Mouse (Mus musculus): ENCODE data around the gene Zfp687.
"Not testable (repeated sequence)": the region's sequence is repeated elsewhere in the genome, so short reads cannot be mapped to it uniquely, and the experiment has no call there.

Gene Zfp687

GRCm38 (mm10) chr3:95015337-95015872, at the start of gene Zfp687:
Gene Zfp687 (minus strand): TSS chr3:95015448.
- DNase-seq (ENCODE audit: low read depth) = peak; percentile 99

GRCm38 (mm10) chr3:95063741-95064140, 48.5 kb upstream of the Zfp687 start:
- peak; percentile 45 for DNase-seq (ENCODE audit: low read depth)

GRCm38 (mm10) chr3:95058078-95058477, 42.8 kb upstream of the Zfp687 start:
- peak; percentile 30 for DNase-seq (ENCODE audit: low read depth)

- peak; percentile 30 for DNase-seq (ENCODE audit: low read depth)
These were observed 41.0 kb upstream of the Zfp687 start for GRCm38 (mm10) chr3:95056275-95056674.

GRCm38 (mm10) chr3:95054481-95055260, 39.4 kb upstream of the Zfp687 start:
- peak; percentile 87 for DNase-seq (ENCODE audit: low read depth)

GRCm38 (mm10) chr3:95053701-95054100, 38.5 kb upstream of the Zfp687 start:
- peak; percentile 78 for DNase-seq (ENCODE audit: low read depth)

- DNase-seq (ENCODE audit: low read depth) = peak; percentile 82
These were observed 37.7 kb upstream of the Zfp687 start for GRCm38 (mm10) chr3:95052959-95053358.

GRCm38 (mm10) chr3:95047914-95048313, 32.7 kb upstream of the Zfp687 start:
- no peak for DNase-seq (ENCODE audit: low read depth)

GRCm38 (mm10) chr3:95046462-95047057, 31.3 kb upstream of the Zfp687 start:
- DNase-seq (ENCODE audit: low read depth) = no peak

- no peak for DNase-seq (ENCODE audit: low read depth)
These were observed 28.0 kb upstream of the Zfp687 start for GRCm38 (mm10) chr3:95043251-95043650.

- DNase-seq (ENCODE audit: low read depth) = no peak
These were observed 27.6 kb upstream of the Zfp687 start for GRCm38 (mm10) chr3:95042838-95043229.

GRCm38 (mm10) chr3:95042166-95042837, 27.1 kb upstream of the Zfp687 start, which contains the start of gene Psmd4:
Gene Psmd4 (minus strand): TSS chr3:95042614.
- peak; percentile 98 for DNase-seq (ENCODE audit: low read depth)

GRCm38 (mm10) chr3:95041625-95042024, 26.4 kb upstream of the Zfp687 start:
- DNase-seq (ENCODE audit: low read depth) = no peak

GRCm38 (mm10) chr3:95029953-95030352, 14.7 kb upstream of the Zfp687 start:
- peak; percentile 29 for DNase-seq (ENCODE audit: low read depth)

GRCm38 (mm10) chr3:95029291-95029827, 14.1 kb upstream of the Zfp687 start:
- not testable (repeated sequence) for DNase-seq (ENCODE audit: low read depth)

- no peak for DNase-seq (ENCODE audit: low read depth)
These were observed 13.4 kb upstream of the Zfp687 start for GRCm38 (mm10) chr3:95028603-95029002.

GRCm38 (mm10) chr3:95027701-95028100, 12.5 kb upstream of the Zfp687 start:
- DNase-seq (ENCODE audit: low read depth) = no peak

- DNase-seq (ENCODE audit: low read depth) = no peak
These were observed 11.9 kb upstream of the Zfp687 start for GRCm38 (mm10) chr3:95027057-95027645.

- DNase-seq (ENCODE audit: low read depth) = no peak
These were observed 10.0 kb upstream of the Zfp687 start for GRCm38 (mm10) chr3:95025202-95025601.

GRCm38 (mm10) chr3:95024551-95024950, 9.3 kb upstream of the Zfp687 start:
- DNase-seq (ENCODE audit: low read depth) = no peak

GRCm38 (mm10) chr3:95020956-95021355, 5.7 kb upstream of the Zfp687 start:
- DNase-seq (ENCODE audit: low read depth) = not testable (repeated sequence)

- DNase-seq (ENCODE audit: low read depth) = no peak
These were observed 3.5 kb upstream of the Zfp687 start for GRCm38 (mm10) chr3:95018741-95019140.

Measured in NIH3T3 (cell line).